Mouse (Mus musculus) intestine, embryonic 15.5 days (tissue): Measurements from ENCODE around the gene Pus7. TPM values are rescaled to one million over a fixed set of nuclear protein-coding genes. Genes with fewer than 3 reads are reported as not detected.
A peak's percentile ranks its signal among the peaks of the same experiment; 100 is the strongest.
"Not testable (repeated sequence)": the region's sequence is repeated elsewhere in the genome, so short reads cannot be mapped to it uniquely, and the experiment has no call there.

ENCODE experiments used
- ATAC-seq: fragments of 200-750 bp; cut with Nextera tagmentation; 2 replicates; pipeline ENCODE4 v1.8.0; 2017; ENCODE audit warnings: moderate TSS enrichment, moderate library complexity
- H3K27ac ChIP-seq: fragments of 300-500 bp; sonication (generic); 2 replicates; pipeline ENCODE4 v1.5.1; 2015; ENCODE audit warnings: mild to moderate bottlenecking, inconsistent platforms
- H3K27me3 ChIP-seq: fragments of 300-500 bp; sonication (generic); replicated peaks from 2 replicates; pipeline ENCODE4 v1.6.1; 2015; ENCODE audit warnings: inconsistent platforms
- H3K36me3 ChIP-seq: fragments of 300-500 bp; sonication (generic); 2 replicates; pipeline ENCODE4 v1.6.1; 2015; ENCODE audit warnings: inconsistent platforms
- H3K4me1 ChIP-seq: fragments of 300-500 bp; sonication (generic); replicated peaks from 2 replicates; pipeline ENCODE4 v1.6.1; 2015; ENCODE audit warnings: inconsistent platforms
- H3K4me2 ChIP-seq: fragments of 300-500 bp; sonication (generic); replicated peaks from 2 replicates; pipeline ENCODE4 v1.6.1; 2015; ENCODE audit warnings: mild to moderate bottlenecking, inconsistent platforms
- H3K4me3 ChIP-seq: fragments of 300-500 bp; sonication (generic); replicated peaks from 2 replicates; pipeline ENCODE4 v1.5.1; 2015; ENCODE audit warnings: inconsistent platforms
- H3K9ac ChIP-seq: fragments of 300-500 bp; sonication (generic); 2 replicates; pipeline ENCODE4 v1.6.1; 2015; ENCODE audit warnings: inconsistent platforms
- H3K9me3 ChIP-seq: fragments of 300-500 bp; sonication (generic); 2 replicates; pipeline ENCODE4 v1.6.1; 2016; ENCODE audit warnings: inconsistent platforms
- WGBS: fragments of 180-500 bp; shearing (Covaris S2); methylation state at CpG from one replicate; pipeline ENCODE4 v1.1.7; 2015; 5-methylcytosine and 5-hydroxymethylcytosine counted together
- polyA plus RNA-seq: library from polyadenylated mRNA; unstranded; fragments of >200 nt; fragmentation: Nextera tagmentation; extraction: Ambion mirVana; gene quantifications from 2 replicates; pipeline ENCODE4 v1.2.1, GENCODE M21; 2015

The Pus7 gene
- polyA plus RNA-seq, 1 experiment from 2014 or later, result 31.5 TPM

DNA sequence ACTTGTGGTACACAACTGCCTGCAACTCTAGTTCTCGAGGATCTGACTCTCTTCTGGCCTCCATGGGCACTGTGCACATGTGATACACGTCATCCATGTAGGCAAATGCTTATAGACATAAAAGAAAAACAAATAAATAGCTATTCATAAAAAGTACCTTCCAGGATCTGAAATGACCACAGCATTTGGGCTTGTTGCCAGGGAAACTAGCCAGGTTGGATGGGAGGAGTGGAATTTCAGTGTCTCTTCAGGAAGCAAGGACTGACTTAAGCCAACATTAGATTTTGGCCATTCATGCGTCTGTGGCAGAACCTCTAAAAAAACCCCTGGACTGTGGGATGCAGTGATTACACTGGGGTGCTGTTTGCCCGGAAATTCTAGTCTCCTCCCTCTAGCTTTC is 47.1 kb downstream of the Pus7 start:
- WGBS, result 76% methylated on average over 4 of the region's 4 CpGs
- H3K27me3 ChIP-seq, result no peaks in the 10 kb centered on the region
- H3K4me2 ChIP-seq, result no peak overlapping the region
- H3K9ac ChIP-seq, result no peak overlapping the region
- no peaks in the 10 kb centered on the region for H3K9me3 ChIP-seq
- no peak overlapping the region for H3K27ac ChIP-seq
- H3K4me1 ChIP-seq, result no peaks in the 10 kb centered on the region
- no peaks in the 10 kb centered on the region for H3K36me3 ChIP-seq
- H3K4me3 ChIP-seq, result no peak overlapping the region
- no peak for ATAC-seq

DNA sequence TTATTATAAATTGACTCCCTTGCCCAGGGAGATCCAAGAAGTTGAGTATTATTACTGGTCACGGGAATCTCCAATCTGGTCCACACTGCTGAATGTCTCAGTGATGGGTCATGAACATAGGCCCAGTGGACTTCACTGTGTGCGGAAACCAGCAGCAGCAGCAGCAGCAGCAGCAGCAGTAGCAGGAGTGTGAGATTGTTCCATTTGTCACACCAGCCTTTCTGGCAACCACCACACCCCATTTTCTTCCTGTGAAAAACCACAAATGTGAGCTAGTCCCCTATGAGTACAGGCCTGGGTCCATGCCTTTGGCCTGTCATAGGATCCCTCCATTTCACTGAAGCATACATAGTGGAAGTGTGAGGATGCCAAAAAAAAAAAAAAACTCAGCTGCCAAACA is 61.6 kb downstream of the Pus7 start:
- no peak overlapping the region for H3K4me3 ChIP-seq
- WGBS, result 81% methylated on average over 2 of the region's 2 CpGs
- no peaks in the 10 kb centered on the region for H3K4me1 ChIP-seq
- no peak overlapping the region for H3K27ac ChIP-seq
- no peak overlapping the region for H3K4me2 ChIP-seq
- ATAC-seq, result no peak
- no peaks in the 10 kb centered on the region for H3K9me3 ChIP-seq
- no peaks in the 10 kb centered on the region for H3K36me3 ChIP-seq
- H3K27me3 ChIP-seq, result no peaks in the 10 kb centered on the region
- H3K9ac ChIP-seq, result no peak overlapping the region

DNA sequence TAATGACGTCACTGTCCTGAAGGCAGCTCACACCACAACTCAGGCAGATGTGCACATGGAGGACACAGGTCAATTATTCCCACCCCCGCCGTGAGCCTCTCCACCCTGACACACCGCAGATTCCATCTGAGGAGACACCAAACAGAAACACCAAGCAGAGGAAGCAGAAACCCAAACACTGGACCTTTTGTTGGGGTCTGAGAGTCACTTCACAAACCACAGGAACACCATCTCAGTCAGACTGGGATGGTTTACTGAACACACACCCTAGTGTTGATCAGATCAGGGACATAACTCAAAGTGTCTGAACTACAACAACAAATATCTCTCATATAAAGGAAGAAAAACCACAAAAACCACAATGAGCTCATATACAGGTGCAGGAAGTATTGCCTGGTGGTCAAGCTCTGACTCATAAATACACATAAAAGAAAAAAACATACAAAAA is 64.6 kb downstream of the Pus7 start:
- no peak for ATAC-seq
- Histone ChIP-seq H3K4me1 (no peaks in the 10 kb centered on the region), H3K9me3 (no peaks in the 10 kb centered on the region), H3K4me3 (no peak overlapping the region), H3K4me2 (no peak overlapping the region), H3K27me3 (no peaks in the 10 kb centered on the region), H3K27ac (no peak overlapping the region), H3K9ac (no peak overlapping the region), H3K36me3 (no peaks in the 10 kb centered on the region)
- 66% methylated on average over 4 of the region's 4 CpGs for WGBS

DNA sequence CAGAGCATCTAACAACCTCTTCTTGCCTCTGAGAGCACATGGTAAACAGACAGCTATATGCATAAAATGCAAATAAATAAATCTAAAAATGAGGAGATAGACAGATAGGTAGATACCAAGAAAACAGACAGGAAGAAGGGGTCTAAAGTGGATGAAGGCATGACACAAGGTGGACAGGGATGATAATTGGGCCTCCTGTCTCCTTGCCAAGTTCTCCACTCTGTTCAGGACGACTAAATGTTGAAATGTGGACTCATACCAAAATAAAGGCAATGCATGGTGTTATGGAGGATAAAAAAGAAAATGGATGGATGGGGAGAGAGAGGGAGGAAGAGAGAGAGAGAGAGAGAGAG is 65.4 kb downstream of the Pus7 start:
- Histone ChIP-seq H3K27ac (no peak overlapping the region), H3K27me3 (no peaks in the 10 kb centered on the region), H3K9me3 (no peaks in the 10 kb centered on the region), H3K9ac (no peak overlapping the region), H3K4me2 (no peak overlapping the region), H3K4me1 (no peaks in the 10 kb centered on the region), H3K36me3 (no peaks in the 10 kb centered on the region), H3K4me3 (no peak overlapping the region)
- WGBS, result 66% methylated on average over 1 of the region's 1 CpGs
- no peak for ATAC-seq

DNA sequence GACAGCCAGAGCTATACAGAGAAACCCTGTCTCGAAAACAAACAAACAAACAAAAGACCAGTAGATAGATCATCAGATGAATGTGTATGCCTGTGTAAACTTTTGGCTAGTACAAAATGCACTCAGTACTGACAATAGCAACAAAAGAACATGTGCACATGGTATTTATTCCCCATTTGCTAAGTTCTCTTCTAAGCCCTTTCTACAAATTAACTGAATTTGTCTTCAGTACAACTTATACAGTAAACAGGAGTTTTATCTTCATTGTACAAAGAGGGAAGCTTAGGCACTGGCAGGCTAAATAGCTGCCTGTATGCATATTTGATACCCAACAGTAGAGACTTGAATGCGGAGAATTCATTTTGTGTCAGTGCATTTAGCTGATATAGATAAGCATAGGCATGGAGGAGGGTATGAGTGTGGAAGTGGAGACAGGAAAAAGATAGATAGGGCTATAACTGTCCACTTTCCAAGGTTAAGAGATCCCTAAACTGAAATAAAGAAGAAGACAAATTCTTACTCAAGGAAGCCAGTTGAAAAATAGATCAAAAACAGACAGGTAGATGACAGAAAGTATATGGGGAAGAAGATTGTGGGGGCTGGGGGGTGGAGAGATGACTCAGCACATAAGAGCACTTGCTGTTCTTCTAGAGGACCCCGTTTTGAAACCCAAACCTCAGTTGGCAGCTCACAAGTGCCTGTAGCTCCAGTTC is 65.9 kb downstream of the Pus7 start:
- Histone ChIP-seq H3K4me1 (no peaks in the 10 kb centered on the region), H3K4me2 (no peak overlapping the region), H3K4me3 (no peak overlapping the region), H3K9ac (no peak overlapping the region), H3K9me3 (no peaks in the 10 kb centered on the region), H3K27ac (no peak overlapping the region), H3K36me3 (no peaks in the 10 kb centered on the region), H3K27me3 (no peaks in the 10 kb centered on the region)
- WGBS, result 78% methylated on average over 3 of the region's 3 CpGs
- no peak for ATAC-seq

DNA sequence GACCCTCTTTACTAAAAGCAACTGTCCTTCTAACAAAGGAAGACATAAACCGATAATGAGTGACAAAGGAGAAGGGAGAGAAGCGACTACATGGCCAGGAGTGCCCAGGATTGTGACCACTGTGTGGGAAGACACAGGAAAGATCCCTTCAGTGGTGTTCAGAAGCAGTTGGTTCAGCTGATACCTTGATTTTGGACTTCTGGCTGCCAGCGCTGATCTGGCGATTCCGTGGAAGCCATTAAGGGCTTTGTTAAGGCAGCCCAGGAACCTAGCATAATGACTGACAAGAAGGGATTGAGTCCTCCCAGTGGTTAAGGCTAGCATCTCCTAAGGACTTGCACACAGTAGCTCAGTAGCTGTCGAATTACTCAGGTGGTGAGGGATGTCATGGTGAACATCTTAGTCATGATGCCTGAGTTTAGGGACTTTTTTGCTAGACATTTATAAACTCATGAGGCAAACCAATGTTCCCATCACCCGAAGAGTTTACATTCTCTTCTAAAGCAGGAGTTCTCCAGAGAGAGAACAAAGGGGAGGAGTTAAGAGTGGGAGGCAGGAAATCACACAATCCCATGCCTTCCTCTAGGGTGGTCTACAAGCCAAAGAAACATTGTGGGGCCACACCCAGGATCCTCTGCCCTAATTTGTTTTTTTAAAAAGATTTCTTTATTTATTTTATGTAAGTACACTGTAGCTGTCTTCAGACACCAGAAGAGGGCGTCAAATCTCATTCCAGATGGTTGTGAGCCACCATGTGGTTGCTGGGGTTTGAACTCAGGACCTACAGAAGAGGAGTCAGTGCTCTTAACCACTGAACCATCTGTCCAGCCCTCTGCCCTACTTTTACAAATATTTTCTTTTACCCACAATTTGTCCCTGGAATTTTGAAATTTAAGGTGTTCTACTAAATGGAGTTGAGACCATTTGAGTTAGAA is 69.8 kb downstream of the Pus7 start:
- H3K4me1 ChIP-seq, result no peaks in the 10 kb centered on the region
- peaks cover 17% of the 10 kb centered on the region for H3K36me3 ChIP-seq
- 89% methylated on average over 8 of the region's 8 CpGs for WGBS
- no peak overlapping the region for H3K9ac ChIP-seq
- no peaks in the 10 kb centered on the region for H3K27me3 ChIP-seq
- no peak overlapping the region for H3K4me2 ChIP-seq
- no peak for ATAC-seq
- H3K27ac ChIP-seq, result no peak overlapping the region
- H3K4me3 ChIP-seq, result no peak overlapping the region
- no peaks in the 10 kb centered on the region for H3K9me3 ChIP-seq

DNA sequence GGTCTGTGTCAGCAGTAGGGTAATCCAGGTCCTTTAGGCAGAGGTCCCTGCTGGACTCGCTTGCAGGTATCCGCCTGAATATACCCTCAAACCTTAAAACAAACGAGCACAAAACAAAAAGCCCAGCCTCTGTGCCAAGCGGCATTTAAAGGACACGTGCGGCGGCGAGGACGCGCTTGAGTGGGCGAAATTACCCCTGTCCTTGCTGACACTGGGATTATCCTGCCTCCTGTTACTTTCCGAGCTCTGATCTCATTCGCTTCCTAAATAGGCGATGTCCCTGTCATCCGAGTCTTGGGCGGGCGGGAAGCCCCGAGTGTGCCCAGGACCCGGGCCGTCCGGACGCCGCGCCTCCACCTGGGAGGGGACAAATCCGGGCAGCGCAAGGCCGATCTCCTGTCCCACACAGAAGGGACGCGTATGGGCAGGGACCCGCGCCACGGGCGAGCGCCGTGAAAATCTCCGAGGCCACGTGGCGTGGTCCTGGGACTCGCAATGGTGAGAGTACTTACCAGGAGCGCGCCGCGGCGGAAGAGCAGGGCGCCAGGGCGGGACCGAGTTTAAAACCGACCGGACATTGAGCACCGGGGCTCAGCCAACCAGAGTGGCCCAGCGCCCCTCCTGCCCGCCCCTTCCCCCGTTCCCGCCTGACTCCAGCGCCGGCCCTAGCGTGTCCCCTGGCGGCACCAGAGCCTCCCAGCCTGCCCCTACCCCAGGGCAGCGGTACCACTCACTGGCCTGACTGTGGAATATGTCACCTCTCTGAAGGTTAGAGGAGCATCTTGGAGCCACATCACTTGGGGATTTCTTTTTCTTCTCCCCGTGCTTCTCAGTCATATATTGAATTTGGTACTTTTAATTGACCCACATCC is 71.1 kb downstream of the Pus7 start:
- no peaks in the 10 kb centered on the region for H3K27me3 ChIP-seq
- peaks cover 26% of the 10 kb centered on the region for H3K36me3 ChIP-seq
- H3K4me3 ChIP-seq, result peak overlapping the region; percentile 81
- H3K4me1 ChIP-seq, result no peaks in the 10 kb centered on the region
- peak overlapping the region; percentile 88 for H3K9ac ChIP-seq
- peak overlapping the region; percentile 71 for H3K4me2 ChIP-seq
- peak; percentile 99 for ATAC-seq
- 0 out of 2 replicates have a peak, but pooled peaks cover 3% of the 10 kb centered on the region for H3K9me3 ChIP-seq
- H3K27ac ChIP-seq, result peak overlapping the region; percentile 56
- WGBS, result 5% methylated on average over 59 of the region's 60 CpGs

DNA sequence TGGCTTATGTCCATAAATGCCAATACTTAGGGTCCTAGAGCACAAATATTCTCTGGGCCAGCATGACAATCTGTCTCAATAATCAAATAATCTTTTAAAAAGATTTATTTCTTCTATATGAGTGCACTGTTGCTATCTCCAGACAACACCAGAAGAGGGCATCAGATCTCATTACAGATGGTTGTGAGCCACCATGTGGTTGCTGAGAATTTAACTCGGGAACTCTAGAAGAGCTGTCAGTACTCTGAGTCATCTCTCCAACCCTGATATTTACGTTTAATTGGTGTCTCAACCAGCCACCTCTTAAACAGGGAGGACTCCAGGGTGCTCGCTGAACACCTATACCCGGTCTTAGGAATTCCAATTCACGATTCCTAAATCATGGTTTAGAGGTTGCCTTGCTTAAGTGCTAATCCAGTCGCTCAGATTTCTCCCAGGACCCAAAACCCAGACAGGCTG is 71.8 kb downstream of the Pus7 start:
- H3K9me3 ChIP-seq, H3K4me1 ChIP-seq, ATAC-seq, H3K27me3 ChIP-seq: not testable (repeated sequence)
- H3K36me3 ChIP-seq, result peaks cover 32% of the 10 kb centered on the region
- H3K4me3 ChIP-seq, result peak overlapping the region; percentile 81
- WGBS, result 50% methylated on average over 6 of the region's 6 CpGs
- peak overlapping the region; percentile 71 for H3K4me2 ChIP-seq
- peak overlapping the region; percentile 56 for H3K27ac ChIP-seq
- peak overlapping the region; percentile 88 for H3K9ac ChIP-seq

DNA sequence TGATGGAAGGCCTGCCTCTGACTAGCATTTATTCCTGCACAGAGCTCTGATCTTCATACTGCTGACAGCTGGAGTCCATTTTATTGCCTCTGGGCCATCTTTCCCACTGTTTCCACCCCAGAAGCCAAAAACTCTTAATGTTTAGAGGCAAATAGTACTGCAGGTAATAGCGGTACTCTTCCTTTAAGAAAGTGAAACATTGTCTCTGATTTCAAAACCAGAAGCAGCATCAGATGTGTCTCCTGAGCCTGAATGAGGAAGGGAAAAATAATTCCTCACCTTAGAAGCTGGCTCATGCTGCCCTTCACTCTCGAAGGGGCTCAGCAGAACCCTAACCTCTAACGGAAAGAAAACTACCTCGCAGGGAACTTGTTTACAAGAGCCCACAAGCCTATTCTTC is 72.3 kb downstream of the Pus7 start:
- peaks cover 35% of the 10 kb centered on the region for H3K36me3 ChIP-seq
- no peak overlapping the region for H3K27ac ChIP-seq
- WGBS, result 99% methylated on average over 4 of the region's 4 CpGs
- H3K4me3 ChIP-seq, result peak overlapping the region; percentile 81; the same call in 1 of the 2 replicates
- H3K9me3 ChIP-seq, result 0 out of 2 replicates have a peak, but pooled peaks cover 6% of the 10 kb centered on the region
- H3K27me3 ChIP-seq, result no peaks in the 10 kb centered on the region
- no peak overlapping the region for H3K9ac ChIP-seq
- ATAC-seq, result no peak
- no peaks in the 10 kb centered on the region for H3K4me1 ChIP-seq
- H3K4me2 ChIP-seq, result peak overlapping the region; percentile 71; the same call in 1 of the 2 replicates

DNA sequence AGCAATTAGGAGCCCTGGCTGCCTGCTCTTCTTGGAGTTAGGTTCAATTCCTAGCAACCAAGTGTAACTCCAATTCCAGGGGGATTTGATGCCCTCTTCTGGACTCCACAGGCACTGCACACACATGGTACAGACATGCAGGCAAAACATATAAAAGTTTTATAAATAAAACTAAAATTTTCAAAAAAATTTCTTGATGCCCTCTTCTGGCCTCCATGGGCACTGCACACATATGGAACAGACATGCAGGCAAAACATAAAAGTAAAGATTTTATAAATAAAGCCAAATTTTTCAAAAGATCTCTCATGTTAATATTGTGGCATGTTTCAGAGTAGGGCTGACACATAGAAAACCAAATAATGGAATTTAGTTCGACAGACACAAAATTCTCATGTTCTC is 73.8 kb downstream of the Pus7 start:
- Histone ChIP-seq H3K9ac (no peak overlapping the region), H3K9me3 (peaks cover 6% of the 10 kb centered on the region; the same call in 1 of the 2 replicates), H3K36me3 (peaks cover 38% of the 10 kb centered on the region), H3K4me1 (no peaks in the 10 kb centered on the region), H3K4me3 (no peak overlapping the region), H3K4me2 (no peak overlapping the region), H3K27ac (no peak overlapping the region), H3K27me3 (no peaks in the 10 kb centered on the region)
- ATAC-seq, result no peak
- WGBS, result 96% methylated on average over 1 of the region's 1 CpGs

DNA sequence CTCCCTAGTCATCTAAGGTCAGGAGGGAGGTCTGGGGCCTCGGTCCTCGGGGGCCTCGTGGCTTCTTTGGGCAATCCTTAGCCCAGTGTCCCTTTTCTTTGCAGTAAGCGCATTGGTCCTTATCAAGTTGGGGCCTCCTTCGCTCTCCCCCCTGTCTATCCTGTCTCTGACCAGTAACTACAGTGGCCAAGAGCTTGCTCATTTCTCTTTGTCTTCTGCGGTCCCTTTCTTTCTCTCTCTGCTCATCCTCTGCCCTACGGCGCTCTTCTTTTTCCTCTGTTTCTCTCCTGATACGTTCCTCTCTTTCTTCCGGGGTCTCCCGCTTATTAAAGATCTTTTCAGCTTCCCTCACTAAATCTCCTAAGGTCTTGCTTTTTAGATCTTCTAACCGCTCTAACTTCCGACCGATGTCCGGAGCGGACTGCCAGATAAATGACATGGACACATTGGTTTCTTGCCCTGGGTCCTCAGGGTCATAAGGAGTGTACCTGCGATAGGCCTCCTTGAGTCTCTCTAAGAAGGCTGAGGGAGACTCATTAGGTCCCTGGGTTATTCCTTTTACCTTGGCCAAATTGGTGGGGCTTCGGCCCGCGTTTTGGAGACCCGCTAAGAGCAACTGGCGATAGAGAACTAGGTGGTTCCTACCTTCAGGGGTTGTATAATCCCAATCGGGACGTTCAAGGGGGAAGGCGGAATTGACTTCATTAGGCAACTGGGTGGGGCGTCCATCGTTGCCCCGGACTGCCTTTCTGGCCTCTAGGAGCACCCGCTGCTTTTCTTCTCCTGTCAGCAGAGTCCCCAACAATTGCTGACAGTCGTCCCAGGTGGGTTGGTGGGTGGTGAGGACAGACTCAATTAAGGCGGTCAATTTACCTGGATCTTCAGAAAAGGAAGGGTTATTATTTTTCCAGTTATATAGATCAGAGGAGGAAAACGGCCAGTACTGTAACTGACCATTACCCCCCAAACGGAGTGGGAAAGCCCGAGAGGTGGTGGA is 76.6 kb downstream of the Pus7 start:
- peaks cover 61% of the 10 kb centered on the region for H3K36me3 ChIP-seq
- H3K4me3 ChIP-seq, H3K9ac ChIP-seq, H3K4me1 ChIP-seq, H3K27ac ChIP-seq, H3K4me2 ChIP-seq, ATAC-seq, H3K27me3 ChIP-seq: not testable (repeated sequence)
- over 99% methylated on average over 34 of the region's 34 CpGs for WGBS
- H3K9me3 ChIP-seq, result peaks cover 19% of the 10 kb centered on the region; the same call in 1 of the 2 replicates
